Mouse (Mus musculus) spleen, embryonic (tissue): ENCODE results near the gene Washc2.

Source experiments
- CTCF ChIA-PET: fragments of 350-600 bp; sonication (Branson Sonifier 250); formaldehyde crosslinking; loops from one replicate; lab custom pipeline; 2022; lab: Charles Lee

Washc2 gene

DNA sequence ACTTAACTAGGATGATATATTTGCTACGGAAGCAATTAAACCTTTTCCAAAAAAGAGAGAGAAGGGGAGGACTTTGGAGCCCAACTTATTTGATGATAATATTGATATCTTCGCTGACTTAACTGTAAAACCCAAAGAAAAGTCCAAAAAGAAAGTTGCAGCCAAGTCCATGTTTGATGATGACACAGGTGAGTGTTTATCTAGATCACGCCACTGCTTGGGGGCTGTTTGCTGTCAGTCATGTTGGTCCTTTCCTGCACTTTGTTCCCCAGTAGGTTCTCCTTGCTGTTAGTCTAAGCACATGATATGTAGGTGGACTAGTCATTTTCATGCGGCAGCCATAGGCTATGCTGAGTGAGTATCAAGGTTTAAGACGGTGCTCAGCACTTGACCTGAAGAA lies 52.6 kb downstream of the Washc2 start:
- CTCF ChIA-PET: no interaction called here

GRCm38 (mm10) chr6:116262824-116263223 lies 55.0 kb downstream of the Washc2 start:
- CTCF ChIA-PET: no interaction called here

- CTCF ChIA-PET: no interaction called here
Measured at GRCm38 (mm10) chr6:116264018-116264651, 56.3 kb downstream of the Washc2 start, which contains the start of gene Zfand4. Gene Zfand4, plus strand, starts transcription at chr6:116264222.

DNA sequence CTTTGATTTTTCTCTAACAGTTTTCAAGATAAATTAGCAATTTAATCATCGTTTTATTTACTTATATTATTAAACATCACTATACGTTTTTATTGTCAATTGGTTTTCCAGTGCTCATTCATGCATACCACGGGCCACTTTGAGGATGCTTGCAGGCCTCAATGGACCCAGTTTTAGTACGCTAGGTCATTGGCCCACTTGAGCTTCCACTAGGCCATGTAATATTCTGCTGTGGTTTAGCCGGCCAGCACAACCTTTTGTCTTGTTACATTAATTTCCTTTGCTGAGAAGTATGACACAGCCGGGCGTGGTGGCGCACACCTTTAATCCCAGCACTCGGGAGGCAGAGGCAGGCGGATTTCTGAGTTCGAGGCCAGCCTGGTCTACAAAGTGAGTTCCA lies 57.0 kb downstream of the Washc2 start:
- CTCF ChIA-PET: no interaction called here

DNA sequence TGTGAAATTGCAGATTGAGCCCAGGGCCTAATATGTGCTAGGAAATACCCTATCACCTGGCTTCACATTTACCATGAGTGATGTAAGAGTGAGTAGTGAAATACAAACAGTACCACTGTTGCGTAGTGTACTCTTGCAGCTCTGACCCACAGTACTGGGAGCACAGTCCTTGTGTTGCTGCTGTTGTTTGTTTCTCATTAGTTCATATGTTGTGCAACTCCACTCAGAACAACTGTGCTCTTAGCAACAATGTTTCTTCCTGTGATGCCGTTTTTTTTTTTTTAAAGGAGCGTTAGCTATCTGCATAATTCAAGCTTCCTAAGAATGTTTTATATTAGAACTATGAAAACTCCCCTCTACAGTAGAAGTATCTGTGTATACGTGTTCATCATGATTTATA lies 57.8 kb downstream of the Washc2 start:
- CTCF ChIA-PET: no interaction called here

DNA sequence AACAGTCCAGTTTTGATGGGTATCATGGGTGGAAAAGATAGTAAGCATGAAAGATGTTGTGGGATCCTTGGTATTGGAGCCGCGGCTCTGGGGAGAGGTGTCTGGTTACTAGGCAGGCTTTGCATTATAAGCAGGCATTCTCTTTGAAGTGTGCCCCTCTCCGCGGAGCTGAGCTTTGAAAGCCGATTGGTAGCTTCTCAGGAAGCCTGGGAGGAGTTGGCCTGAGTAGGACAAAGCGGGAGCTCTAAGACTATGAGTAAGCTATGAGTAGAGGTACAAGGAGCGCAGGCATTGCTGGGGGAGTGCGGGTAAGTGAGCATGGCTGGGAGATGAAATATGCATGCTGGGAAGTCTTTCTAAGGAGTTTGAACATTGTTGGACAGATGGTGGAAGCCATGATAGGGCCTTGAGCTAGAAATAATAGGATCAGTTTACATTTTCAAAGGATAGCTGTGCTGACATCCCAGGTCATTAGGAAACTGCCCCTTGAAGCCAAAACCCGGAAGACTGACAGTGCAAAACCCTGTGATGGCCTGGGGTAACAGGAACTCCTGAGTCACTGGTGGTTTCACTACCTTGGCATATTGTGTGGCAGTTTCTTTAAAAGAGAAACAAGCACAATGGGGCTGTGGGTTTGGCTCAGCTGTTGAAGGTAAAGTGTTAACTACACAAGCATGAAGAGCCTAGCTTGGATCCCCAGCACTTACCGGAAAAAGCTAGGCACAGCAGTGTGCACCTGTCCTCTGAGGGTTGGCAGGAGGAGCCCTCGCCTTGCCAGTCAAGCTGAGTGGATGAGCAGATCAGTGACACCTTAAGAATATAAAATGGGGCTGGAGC lies 58.7 kb downstream of the Washc2 start:
- CTCF ChIA-PET: no interaction called here

DNA sequence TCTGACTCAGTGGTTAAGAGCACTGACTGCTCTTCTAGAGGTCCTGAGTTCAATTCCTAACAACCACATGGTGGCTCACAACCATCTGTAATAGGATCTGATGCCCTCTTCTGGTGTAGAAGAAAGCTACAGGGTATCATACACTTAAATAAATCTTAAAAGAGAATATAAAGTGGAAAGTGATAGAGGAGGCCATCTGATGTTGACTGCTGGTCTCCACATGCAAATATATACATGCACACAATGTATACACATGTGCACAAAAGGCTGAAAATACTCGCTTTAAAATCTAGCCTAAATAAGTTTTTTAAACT lies 59.2 kb downstream of the Washc2 start:
- CTCF ChIA-PET: no interaction called here

DNA sequence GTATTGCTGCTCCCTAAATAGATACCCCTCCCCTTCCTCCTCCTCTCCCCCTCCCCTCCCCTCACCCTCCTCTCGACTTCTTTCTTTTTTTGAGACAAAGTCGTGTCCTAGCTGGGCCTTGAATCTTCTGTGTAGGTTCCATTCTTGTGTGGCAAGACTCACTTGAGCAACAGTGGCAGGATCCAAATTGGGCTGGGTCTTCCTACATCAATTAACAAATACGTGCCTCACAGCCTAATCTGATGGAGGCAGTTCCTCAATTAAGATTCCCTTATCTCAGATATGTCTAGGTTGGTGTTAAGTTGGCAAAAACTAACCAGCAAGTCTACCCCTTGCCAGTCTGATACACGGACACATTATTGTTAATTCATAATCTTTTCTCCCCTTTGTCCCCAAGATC lies 67.9 kb downstream of the Washc2 start:
- CTCF ChIA-PET: no interaction called here

GRCm38 (mm10) chr6:116278679-116279317 lies 71.0 kb downstream of the Washc2 start:
- CTCF ChIA-PET: no interaction called here

DNA sequence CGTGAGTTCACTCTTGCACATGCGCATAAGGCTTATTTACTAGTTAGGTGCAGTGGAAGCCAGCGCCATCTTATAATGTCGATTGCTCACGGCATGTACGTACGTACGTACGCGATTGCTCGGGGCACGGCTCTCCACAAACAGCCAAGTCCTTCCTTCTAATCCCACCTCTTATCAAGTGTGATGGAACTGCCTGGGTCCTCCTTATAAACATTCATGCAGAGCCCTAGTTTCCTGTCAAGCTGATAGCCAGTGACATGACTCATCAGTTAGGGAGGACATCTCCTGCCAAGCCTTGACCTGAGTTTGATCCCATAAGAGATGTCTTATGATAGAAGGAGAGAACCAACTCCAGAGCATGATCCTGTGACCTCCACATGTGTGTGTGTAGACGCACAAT lies 73.2 kb downstream of the Washc2 start:
- CTCF ChIA-PET: interaction anchor here (0.7 kb wide), 1 partner anchor 9 kb away, joined by 3 read pairs; no protein-coding TSS in a partner anchor

DNA sequence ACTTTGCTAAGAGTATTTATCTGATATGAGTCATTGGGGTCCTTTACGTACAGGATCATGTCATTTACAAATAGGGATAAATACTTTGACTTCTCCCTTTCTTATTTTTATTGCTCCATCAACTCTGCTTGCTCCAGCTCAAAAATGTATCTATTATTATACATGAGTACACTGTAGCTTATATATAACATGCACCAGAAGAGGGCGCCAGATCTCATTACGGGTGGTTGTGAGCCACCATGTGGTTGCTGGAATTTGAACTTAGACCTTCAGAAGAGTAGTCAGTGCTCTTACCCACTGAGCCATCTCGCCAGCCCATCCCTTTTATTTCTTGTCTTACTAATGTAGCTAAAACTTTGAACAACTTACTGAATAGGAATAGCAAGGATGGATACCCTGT lies 74.7 kb downstream of the Washc2 start:
- CTCF ChIA-PET: no interaction called here

DNA sequence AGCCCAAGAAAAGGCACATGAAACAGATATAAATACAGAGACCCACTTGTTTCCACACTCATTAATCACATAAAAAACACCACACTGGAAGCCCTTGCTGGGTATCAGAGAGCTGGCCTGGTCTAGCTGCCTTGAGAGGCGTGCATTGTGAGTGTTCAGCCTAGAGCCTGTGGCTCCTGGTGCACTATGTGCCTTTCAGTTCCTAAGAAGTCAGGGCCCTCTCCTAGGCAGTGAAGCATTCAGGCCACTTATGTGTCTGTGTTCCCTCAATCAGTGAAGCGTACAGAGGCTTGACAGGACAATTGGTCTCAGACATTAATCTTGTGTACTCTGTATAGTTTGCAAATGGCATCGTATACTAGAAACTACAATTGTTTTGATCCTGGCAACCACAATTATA lies 75.4 kb downstream of the Washc2 start:
- CTCF ChIA-PET: no interaction called here

- CTCF ChIA-PET: no interaction called here
Measured at GRCm38 (mm10) chr6:116286321-116286720, 78.5 kb downstream of the Washc2 start.

DNA sequence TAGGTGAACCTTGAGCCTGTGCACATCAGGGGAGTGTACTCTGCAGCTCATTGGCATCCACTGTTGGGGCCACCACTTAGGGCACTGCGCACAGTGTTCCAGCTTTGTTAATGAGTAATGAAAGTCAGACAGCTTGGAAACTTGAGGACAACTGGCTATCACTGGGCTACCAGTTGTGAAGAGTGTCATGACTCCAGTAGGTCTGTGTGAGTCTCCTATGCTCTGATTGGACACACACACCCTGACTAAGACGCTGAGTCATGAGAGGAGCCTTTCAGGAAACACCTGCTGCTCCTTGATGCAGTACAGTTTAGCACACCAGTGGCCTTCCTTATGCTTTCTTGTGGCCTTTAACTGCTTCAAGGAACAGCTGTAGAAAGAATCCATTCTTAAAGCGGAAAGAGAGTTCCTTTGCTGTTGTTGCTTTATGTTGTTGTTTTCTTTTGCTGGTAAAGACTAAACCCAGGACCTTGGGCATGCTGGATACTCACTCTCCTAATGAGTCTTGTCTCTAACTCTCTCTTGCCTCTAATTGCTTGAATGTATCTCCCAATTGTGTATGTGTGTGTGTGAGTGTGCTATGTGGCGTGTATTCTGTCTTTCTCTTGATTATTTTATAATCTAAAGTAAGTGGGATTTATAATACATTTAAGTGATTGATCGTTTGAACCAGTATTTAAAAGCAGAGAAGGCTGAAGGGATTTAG lies 79.2 kb downstream of the Washc2 start:
- CTCF ChIA-PET: no interaction called here

- CTCF ChIA-PET: no interaction called here
Measured at GRCm38 (mm10) chr6:116311411-116311810, 103.6 kb downstream of the Washc2 start.
